Mouse (Mus musculus): ENCODE data around the gene Iqcf5.

GRCm38 (mm10) chr9:106482578-106483115 is 31.7 kb upstream of the Iqcf5 start:
- no peak for TF ChIP-seq POLR2A (IDR thresholded peaks at IDR 0.05; ENCODE audit: extremely low read depth, insufficient read depth, low read length)
- TF ChIP-seq CTCF (IDR thresholded peaks at IDR 0.05; ENCODE audit: low read depth, low read length) = no peak
